Comparison of ENCODE assay signal across 22 mouse cellular contexts in genomic region chr8:120585521-120585920, GRCm38 (mm10). TPM values are rescaled to one million over a fixed set of nuclear protein-coding genes. Genes with fewer than 3 reads are reported as not detected.
DNase-seq lines count a peak whose midpoint lies in the region; ATAC-seq lines count a peak whose summit lies in the region.
"Had no signal": no experiment of that assay in that cellular context is flagged by ENCODE, and none has a peak within 500 bp of the region (broad histone marks: within the 10 kb centered on the region; RNA-seq: fewer than 3 reads in every experiment).

No protein-coding gene starts in this region.

- H3K4me1 ChIP-seq in heart, embryonic 10.5 days, result peaks cover 52% of the 10 kb centered on the region
- peaks cover 25% of the 10 kb centered on the region for H3K4me1 ChIP-seq in midbrain, embryonic 12.5 days
- peaks cover 8% of the 10 kb centered on the region for H3K4me1 ChIP-seq in midbrain, embryonic 11.5 days (ENCODE audit: control insufficient read depth, insufficient read depth, low read length)

- ATAC-seq in midbrain, embryonic 12.5 days (ENCODE audit: low FRiP score, low read depth), result no peak
- ATAC-seq in midbrain, embryonic 11.5 days (ENCODE audit: low FRiP score), result no peak
- ATAC-seq: CD4-positive, CD25-positive, alpha-beta regulatory T cell, adult 4 months; forebrain, postnatal 0 days; hindbrain, embryonic 16.5 days; inflammation-experienced regulatory T-cells, adult 6 months; intestine, postnatal 0 days had no signal

- H3K4me3 ChIP-seq in heart, embryonic 10.5 days, result no peak overlapping the region
- H3K4me3 ChIP-seq in midbrain, embryonic 12.5 days, result no peak overlapping the region
- H3K4me3 ChIP-seq in midbrain, embryonic 11.5 days (ENCODE audit: low read depth, low read length), result no peak overlapping the region
- H3K4me3 ChIP-seq: embryonic facial prominence, embryonic 12.5 days; heart, embryonic 13.5 days; hindbrain, embryonic 12.5 days had no signal

- H3K9ac ChIP-seq in midbrain, embryonic 12.5 days (replicated peaks), result no peak overlapping the region
- H3K9ac ChIP-seq in midbrain, embryonic 11.5 days (ENCODE audit: low read length), result no peak overlapping the region
- H3K9ac ChIP-seq: embryonic facial prominence, embryonic 12.5 days; forebrain, postnatal 0 days; heart, embryonic 13.5 days; hindbrain, embryonic 12.5 days had no signal

- H3K4me2 ChIP-seq in midbrain, embryonic 12.5 days (replicated peaks), result no peak overlapping the region
- H3K4me2 ChIP-seq in midbrain, embryonic 11.5 days, result no peak overlapping the region
- H3K4me2 ChIP-seq: embryonic facial prominence, embryonic 12.5 days; heart, embryonic 13.5 days; hindbrain, embryonic 12.5 days had no signal

- peak; percentile 17 for DNase-seq in cerebellum, adult 11-12 months
- no peak for DNase-seq in cerebellum, postnatal 10 days
- peak; percentile 76 to 78 for DNase-seq in heart, adult 18-20 months
- DNase-seq in heart, embryonic 10.5 days (ENCODE audit: low spot score), result no peak
- DNase-seq in midbrain, embryonic 11.5 days (ENCODE audit: low spot score, missing footprints), result no peak
- DNase-seq in kidney, postnatal 36 days, result no peak
- DNase-seq: adrenal gland, adult 8-10 months; adrenal gland, postnatal 36 days; B cell, adult 2 months; cerebellum, adult 8-10 months; cerebellum, postnatal 25 days; forebrain, postnatal 0 days; gastrocnemius, postnatal 25 days had no signal

- no peaks in the 10 kb centered on the region for H3K9me3 ChIP-seq in heart, embryonic 10.5 days
- H3K9me3 ChIP-seq in midbrain, embryonic 12.5 days, result no peaks in the 10 kb centered on the region
- H3K9me3 ChIP-seq in midbrain, embryonic 11.5 days (ENCODE audit: control insufficient read depth, low read length), result no peaks in the 10 kb centered on the region
- H3K9me3 ChIP-seq: embryonic facial prominence, embryonic 12.5 days; G1E; heart, embryonic 13.5 days; hindbrain, embryonic 12.5 days had no signal

- no peak overlapping the region for H3K27ac ChIP-seq in heart, embryonic 10.5 days
- 0 out of 2 replicates have a peak overlapping the region, but pooled peaks have one; percentile 3 for H3K27ac ChIP-seq in midbrain, embryonic 12.5 days (replicated peaks)
- no peak overlapping the region for H3K27ac ChIP-seq in midbrain, embryonic 11.5 days (ENCODE audit: low read depth, low read length)
- H3K27ac ChIP-seq: embryonic facial prominence, embryonic 12.5 days; heart, embryonic 13.5 days; hindbrain, embryonic 12.5 days had no signal

- H3K27me3 ChIP-seq in heart, embryonic 10.5 days (ENCODE audit: insufficient read depth, poor library complexity, severe bottlenecking), result no peaks in the 10 kb centered on the region
- no peaks in the 10 kb centered on the region for H3K27me3 ChIP-seq in midbrain, embryonic 12.5 days
- no peaks in the 10 kb centered on the region for H3K27me3 ChIP-seq in midbrain, embryonic 11.5 days (ENCODE audit: control insufficient read depth, insufficient read depth, low read length)
- H3K27me3 ChIP-seq: embryonic facial prominence, embryonic 12.5 days; heart, embryonic 13.5 days; hindbrain, embryonic 12.5 days had no signal

- peaks cover 63% of the 10 kb centered on the region for H3K36me3 ChIP-seq in heart, embryonic 10.5 days
- H3K36me3 ChIP-seq in midbrain, embryonic 12.5 days, result peaks cover 37% of the 10 kb centered on the region
- peaks cover 10% of the 10 kb centered on the region for H3K36me3 ChIP-seq in midbrain, embryonic 11.5 days (ENCODE audit: control insufficient read depth, insufficient read depth, low read length)

- WGBS in heart, embryonic 10.5 days, result 93% methylated on average over 10 of the region's 10 CpGs
- 92% methylated on average over 10 of the region's 10 CpGs for WGBS in midbrain, embryonic 12.5 days
- WGBS in midbrain, embryonic 11.5 days, result 93% methylated on average over 10 of the region's 10 CpGs

RNA-seq across cellular contexts. Expression of gene Gins2, which starts 3.6 kb away (rescaled TPM):
- total RNA-seq in heart, adult 18-20 months (2021), result 1 to 10 TPM in 1 of 2 experiments, under 1 TPM in 1; 0.98 to 1.8 TPM
- polyA plus RNA-seq in heart, embryonic 10.5 days (2016; fragmentation: Nextera tagmentation; extraction: Ambion mirVana), result 106 and 125 TPM in 2 replicates
- 73.7 and 84.8 TPM in 2 replicates for polyA plus RNA-seq in midbrain, embryonic 12.5 days (2016; fragmentation: Nextera tagmentation; extraction: Ambion mirVana)
- 113 and 120 TPM in 2 replicates for polyA plus RNA-seq in midbrain, embryonic 11.5 days (2014; fragmentation: Nextera tagmentation; extraction: Ambion mirVana)

Comparison
In these comparisons a context has a peak if more than half of its experiments do, and no peak if none do; other contexts are left out.
1. DNase-seq: peak in cerebellum, adult 11-12 months (single experiment) and heart, adult 18-20 months (2 of 2); none in cerebellum, postnatal 10 days (0 of 2), heart, embryonic 10.5 days (single experiment), midbrain, embryonic 11.5 days (single experiment) and kidney, postnatal 36 days (0 of 2).